ENCODE assay signal across 25 mouse cellular contexts in the genomic region with DNA sequence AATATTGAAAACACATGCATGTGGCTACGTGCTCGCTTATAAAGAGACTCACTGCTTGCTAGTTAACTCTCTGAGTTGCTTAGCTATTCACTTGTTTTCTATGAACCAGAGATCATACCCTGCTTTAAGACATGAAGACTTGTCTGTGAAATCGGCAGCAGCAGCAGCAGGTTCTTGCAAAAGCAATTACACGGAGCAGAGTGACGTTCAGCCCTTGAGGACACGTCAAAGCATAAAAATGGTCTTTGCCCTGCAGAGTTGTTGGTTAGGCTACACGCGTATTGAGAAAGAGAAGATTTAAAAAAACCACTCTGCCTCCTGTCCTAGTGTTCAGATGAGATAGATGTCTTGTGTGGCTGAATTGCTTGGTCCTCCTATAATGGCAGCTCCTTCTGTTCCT. TPM values are rescaled to one million over a fixed set of nuclear protein-coding genes. Genes with fewer than 3 reads are reported as not detected.
"Had no signal": no experiment of that assay in that cellular context is flagged by ENCODE, and none has a peak within 500 bp of the region (broad histone marks: within the 10 kb centered on the region; RNA-seq: fewer than 3 reads in every experiment).

No protein-coding gene starts in this region.

- ATAC-seq: hindbrain, embryonic 16.5 days; inflammation-experienced regulatory T-cells, adult 6 months; intestine, embryonic 15.5 days; intestine, postnatal 0 days had no signal

- H3K4me1 ChIP-seq: limb, embryonic 12.5 days had no signal

- H3K36me3 ChIP-seq: heart, embryonic 10.5 days; heart, embryonic 12.5 days; hindbrain, embryonic 10.5 days; hindbrain, embryonic 12.5 days; intestine, embryonic 15.5 days; limb, embryonic 10.5 days; limb, embryonic 12.5 days had no signal

- H3K4me3 ChIP-seq: gastrocnemius, adult 2 months; heart, embryonic 10.5 days; heart, embryonic 12.5 days; hindbrain, embryonic 10.5 days; hindbrain, embryonic 12.5 days; intestine, embryonic 15.5 days; layer of hippocampus, adult 2 months; left cerebral cortex, adult 2 months; limb, embryonic 10.5 days; limb, embryonic 12.5 days had no signal

- H3K27ac ChIP-seq: gastrocnemius, adult 2 months; heart, embryonic 10.5 days; hindbrain, embryonic 10.5 days; hindbrain, embryonic 12.5 days; hindbrain, embryonic 14.5 days; intestine, embryonic 15.5 days; kidney, postnatal 0 days; layer of hippocampus, adult 2 months; left cerebral cortex, adult 2 months; limb, embryonic 10.5 days; limb, embryonic 12.5 days; liver, embryonic 14.5 days had no signal

- H3K27me3 ChIP-seq: intestine, embryonic 15.5 days had no signal

- DNase-seq: gastrocnemius, adult 2 months; gastrocnemius, postnatal 10 days; gastrocnemius, postnatal 25 days; heart, adult 18-20 months; heart, postnatal 10 days; heart, postnatal 4 days; kidney, adult 18-20 months; kidney, postnatal 4 days had no signal

- H3K4me2 ChIP-seq: heart, embryonic 12.5 days; hindbrain, embryonic 12.5 days; hindbrain, embryonic 14.5 days; intestine, embryonic 15.5 days; limb, embryonic 12.5 days; liver, embryonic 11.5 days had no signal

- H3K9ac ChIP-seq: heart, embryonic 12.5 days; hindbrain, embryonic 12.5 days; hindbrain, embryonic 14.5 days; intestine, embryonic 15.5 days; limb, embryonic 12.5 days; liver, embryonic 14.5 days had no signal

- H3K9me3 ChIP-seq: heart, embryonic 10.5 days; heart, embryonic 12.5 days; hindbrain, embryonic 10.5 days; hindbrain, embryonic 12.5 days; intestine, embryonic 15.5 days; limb, embryonic 10.5 days; limb, embryonic 12.5 days had no signal

RNA-seq across cellular contexts. Expression of gene Agtr1a, which starts 3.7 kb away (rescaled TPM):
- total RNA-seq: granulocyte monocyte progenitor cell, adult 5-6 weeks had no signal
- polyA plus RNA-seq: inflammation-experienced regulatory T-cells, adult 6 months had no signal
